Mouse (Mus musculus) frontal cortex, postnatal 25 days (tissue): ENCODE measurements at regions not wholly inside any gene's neighbourhood (a gene's known extent, or its start where the extent isn't known, plus 50 kb on each side); places are given as distances from the start of the nearest gene placed in this dataset.

Source experiments
- DNase-seq, 2 experiments: peaks; one replicate each; pipeline ENCODE4 v3.0.0; 2022; ENCODE audit warnings: low spot score in 2 of 2

DNA sequence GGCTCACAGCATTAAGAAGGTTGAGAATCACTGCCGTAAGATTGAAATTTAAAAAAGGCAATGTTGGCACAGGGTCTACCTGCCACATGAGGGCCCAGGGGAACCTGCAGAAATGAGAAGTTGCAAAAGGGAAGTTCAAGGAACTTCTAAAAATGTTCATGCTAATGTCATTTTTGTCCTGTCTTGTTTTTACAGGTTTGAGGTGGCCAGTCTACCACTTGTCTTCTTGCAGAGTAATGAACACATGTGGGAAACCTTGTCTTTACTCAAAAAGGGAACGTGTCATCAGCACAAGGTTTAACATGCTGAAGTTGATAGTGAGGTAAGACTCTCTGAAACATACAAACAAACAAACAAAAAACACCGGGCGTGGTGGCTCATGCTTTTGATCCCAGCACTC lies 71.4 kb upstream of the Nanos1 start:
- no peak for DNase-seq

DNA sequence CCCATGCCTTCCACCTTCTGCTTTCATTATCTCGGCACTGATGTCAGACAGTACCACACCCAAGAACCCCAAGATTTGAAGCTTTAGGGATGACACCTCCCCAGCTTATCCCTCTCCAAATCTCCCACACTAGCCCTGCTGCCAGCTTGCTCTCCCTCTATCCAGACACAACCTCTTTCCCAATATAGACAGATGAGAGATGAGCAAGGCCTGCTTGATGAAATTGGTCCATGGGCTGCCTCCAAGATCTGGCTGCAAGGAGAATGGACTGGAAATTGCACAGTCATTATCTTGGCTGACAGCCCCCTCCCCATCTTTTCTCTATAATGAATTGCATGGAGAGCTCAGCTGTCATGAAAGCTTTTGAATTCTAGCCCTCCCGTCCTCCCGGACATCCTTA lies 73.5 kb upstream of the Nanos1 start:
- peak in 1 of 2 experiments; percentile 6 for DNase-seq

DNA sequence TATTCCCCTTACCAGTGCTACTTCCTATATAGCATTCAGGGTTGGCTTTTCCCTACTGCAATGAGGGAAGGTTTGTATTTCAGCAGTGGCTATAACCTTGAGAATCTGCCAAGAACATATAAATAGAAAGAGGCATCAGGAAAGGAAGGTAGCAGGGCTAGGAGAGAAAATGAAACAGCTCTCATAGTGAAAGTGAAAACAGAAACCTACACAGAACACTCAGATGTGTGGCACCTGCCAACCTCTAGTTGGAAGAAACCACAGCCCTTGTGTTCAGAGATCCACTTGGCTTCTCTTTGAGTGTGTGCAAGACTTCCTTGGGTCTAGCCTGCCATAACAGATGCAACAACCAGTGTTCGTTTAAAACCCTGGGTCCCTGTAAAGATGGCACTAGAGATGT lies 74.3 kb upstream of the Nanos1 start:
- DNase-seq: no peak

DNA sequence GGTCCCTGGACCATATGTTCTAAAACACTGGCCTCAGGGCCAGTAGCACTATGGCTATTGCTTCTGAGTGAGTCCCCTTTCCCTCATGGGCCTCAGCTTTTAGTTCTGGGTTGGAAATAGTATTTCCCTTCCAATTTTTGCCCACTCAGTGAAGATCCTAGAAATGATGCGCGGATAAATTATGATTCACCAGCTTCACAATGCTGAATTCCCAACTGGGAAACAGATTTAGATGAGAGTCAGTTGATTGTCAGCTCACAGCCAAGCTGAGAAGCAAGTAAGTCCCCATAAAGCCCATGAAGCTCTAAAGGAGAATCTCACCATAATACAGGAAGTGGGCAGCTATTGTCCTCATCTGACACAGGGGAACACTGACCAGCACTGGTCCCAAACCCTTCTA lies 77.6 kb upstream of the Nanos1 start:
- no peak for DNase-seq

DNA sequence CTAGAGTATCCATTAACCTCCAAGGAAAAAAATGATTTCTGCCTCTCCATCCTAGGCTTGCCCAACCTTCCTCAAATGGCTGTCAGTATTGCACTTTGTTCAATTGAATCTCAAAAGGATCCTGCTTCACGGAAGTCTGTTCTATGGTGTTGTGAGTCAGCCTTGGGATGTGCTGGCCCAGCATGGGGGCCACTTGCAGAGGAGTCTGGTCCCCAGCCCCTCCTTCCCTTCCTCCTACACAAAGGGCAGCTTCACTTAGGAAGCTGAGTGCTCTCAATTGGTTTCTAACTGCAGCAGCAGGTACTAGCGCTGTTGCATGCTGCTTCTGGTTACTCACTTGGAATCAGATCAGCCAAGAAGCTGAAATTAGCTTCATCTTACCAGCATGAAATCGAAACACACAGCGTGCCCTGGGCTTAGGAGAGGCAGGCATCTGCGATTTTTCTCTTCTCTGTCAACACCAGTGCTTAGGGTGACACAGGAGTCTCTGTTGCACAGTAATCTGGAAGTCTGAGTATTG lies 80.8 kb upstream of the Nanos1 start:
- DNase-seq: no peak

DNA sequence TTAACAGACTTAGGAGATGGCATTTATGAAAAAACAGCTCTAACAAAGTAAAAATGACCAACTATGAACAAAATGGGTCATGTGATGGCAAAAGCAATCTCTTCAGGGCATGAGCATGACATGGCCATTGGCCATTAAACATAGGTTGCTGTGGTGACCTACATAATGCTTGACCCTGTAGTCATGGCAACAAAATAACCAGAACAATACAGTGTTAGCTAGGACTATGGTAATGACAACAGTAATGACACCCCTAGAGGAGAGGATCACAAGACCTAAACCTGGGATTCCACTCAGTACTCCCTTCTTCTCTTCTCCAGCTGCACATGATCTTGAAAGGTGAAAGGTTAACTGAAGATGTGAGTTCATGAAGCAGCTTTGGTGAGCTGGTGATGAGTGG lies 85.0 kb upstream of the Nanos1 start:
- no peak for DNase-seq

DNA sequence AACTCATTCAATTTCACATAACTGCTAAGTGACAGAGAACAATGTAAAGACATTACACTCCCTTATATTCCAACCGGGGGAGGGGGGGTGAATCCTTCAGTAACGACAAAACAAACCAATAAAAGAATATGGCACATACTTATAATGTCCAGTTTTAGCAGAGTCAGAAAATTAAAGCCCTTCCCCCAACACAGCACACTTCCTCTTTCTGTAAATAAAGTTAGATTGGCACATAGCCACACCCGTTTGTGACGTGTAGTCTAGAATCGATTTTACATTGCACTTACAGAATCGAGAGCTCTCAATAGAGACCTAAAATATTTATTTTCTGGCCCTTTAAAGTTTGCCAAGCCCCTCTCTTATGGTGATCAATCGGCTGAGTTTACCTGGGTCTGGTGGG lies 85.0 kb upstream of the Cacul1 start:
- no peak for DNase-seq

DNA sequence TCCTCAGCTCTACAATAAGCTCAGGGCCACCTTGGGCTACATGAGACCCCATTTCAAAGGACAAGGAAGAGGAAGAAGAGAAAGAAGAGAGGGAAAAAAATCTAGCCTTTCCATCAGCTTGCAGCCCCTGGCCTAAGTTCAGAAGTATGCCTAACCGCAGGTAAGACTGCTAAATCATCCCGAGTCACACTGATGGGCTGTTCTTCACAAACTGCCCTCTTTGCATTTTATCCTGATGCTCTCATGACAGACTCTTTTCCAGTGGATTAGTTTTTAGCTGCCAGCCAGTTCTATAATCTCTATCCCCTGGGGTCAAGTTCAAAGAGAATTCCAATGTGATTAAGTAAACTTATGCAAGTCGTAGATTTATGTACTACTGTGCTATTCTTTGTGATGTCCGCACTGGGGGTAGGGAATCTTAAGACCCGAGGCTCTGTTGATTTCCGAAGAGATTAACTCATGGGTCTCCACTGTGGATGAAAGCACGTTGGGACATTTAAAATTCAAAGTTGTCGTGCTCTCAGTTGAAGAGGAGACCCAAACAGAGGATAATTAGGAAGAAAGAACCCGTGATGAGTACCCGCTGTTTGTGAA lies 70.4 kb upstream of the Cacul1 start:
- no peak for DNase-seq

DNA sequence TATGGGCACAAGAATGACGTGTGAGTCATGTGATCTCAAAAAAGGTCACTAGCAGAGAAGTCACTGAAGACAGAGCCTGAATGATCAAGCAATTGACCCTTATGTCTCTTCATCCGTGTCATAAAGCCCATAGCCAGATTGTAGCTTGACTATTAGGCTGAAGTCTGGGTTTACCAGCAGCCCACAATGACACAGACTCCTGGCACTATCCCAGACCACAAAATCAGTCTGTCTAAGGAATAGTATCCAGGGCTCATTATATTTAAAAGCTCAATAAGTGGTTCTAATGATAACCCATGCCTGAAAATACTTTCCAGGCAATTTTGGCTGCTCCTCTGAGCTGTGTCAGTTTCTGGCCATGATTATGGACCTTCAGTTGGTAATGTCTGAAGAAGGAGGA lies 59.2 kb upstream of the Cacul1 start:
- DNase-seq: no peak
